Mouse (Mus musculus): ENCODE measurements around the gene Pnpla7. TPM values are rescaled to one million over a fixed set of nuclear protein-coding genes. Genes with fewer than 3 reads are reported as not detected.

The Pnpla7 gene
- total and polyA plus RNA-seq, 3 experiments, result 16.5 to 29.7 (median 22.4) TPM

DNA sequence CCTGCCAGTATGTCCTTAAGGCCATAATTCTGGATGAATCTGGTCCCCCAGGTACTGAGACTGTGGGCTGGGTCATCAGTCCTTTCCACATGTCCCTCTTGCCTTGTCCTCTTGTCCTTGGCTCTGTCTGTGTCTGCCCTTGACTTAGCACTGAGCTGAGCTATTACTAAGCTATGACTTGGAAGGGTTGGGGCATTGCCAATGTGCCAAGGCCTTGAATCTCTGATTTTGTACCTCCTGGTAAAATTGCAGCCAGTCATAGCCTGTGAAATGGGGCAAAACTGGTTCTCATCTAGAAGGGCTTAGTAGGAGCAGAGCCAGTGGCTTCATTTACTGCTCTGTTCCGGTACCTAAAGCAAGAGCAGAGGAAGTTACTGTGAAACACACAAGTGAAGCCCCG lies 20.6 kb downstream of the Pnpla7 start:
- no peaks in the 10 kb centered on the region for H3K27me3 ChIP-seq (ENCODE audit: control insufficient read depth, insufficient read depth, low read length)
- H3K36me3 ChIP-seq (ENCODE audit: control insufficient read depth, insufficient read depth, low read length), result no peaks in the 10 kb centered on the region
- H3K9ac ChIP-seq (ENCODE audit: low read depth, low read length), result no peak overlapping the region
- no peak for TF ChIP-seq EP300 (IDR thresholded peaks at IDR 0.05; ENCODE audit: insufficient read depth, low read depth, low read length)
- TF ChIP-seq POLR2A (IDR thresholded peaks at IDR 0.05; ENCODE audit: insufficient read depth, low read depth, low read length), result no peak
- no peak for TF ChIP-seq CTCF (IDR thresholded peaks at IDR 0.05)
- H3K4me3 ChIP-seq, result no peak overlapping the region
- H3K27ac ChIP-seq, result no peak overlapping the region
- no peaks in the 10 kb centered on the region for H3K4me1 ChIP-seq (ENCODE audit: control insufficient read depth, insufficient read depth, low read length)
- no peak for DNase-seq
- intact Hi-C loops (cut with DNase I), result no loop called here
- WGBS, result 95% methylated on average over 2 of the region's 2 CpGs
- H3K79me2 ChIP-seq (replicated peaks; ENCODE audit: control insufficient read depth, insufficient read depth, low read length), result no peaks in the 10 kb centered on the region

- 68% methylated on average over 3 of the region's 3 CpGs for WGBS
- Histone ChIP-seq H3K27ac (no peak overlapping the region), H3K79me2 (replicated peaks; ENCODE audit: control insufficient read depth, insufficient read depth, low read length) (no peaks in the 10 kb centered on the region), H3K9ac (ENCODE audit: low read depth, low read length) (no peak overlapping the region), H3K4me1 (ENCODE audit: control insufficient read depth, insufficient read depth, low read length) (no peaks in the 10 kb centered on the region), H3K4me3 (no peak overlapping the region), H3K27me3 (ENCODE audit: control insufficient read depth, insufficient read depth, low read length) (no peaks in the 10 kb centered on the region), H3K36me3 (ENCODE audit: control insufficient read depth, insufficient read depth, low read length) (no peaks in the 10 kb centered on the region)
- DNase-seq, result no peak
- TF ChIP-seq CTCF (IDR thresholded peaks at IDR 0.05), result peak; percentile 75
- no peak for TF ChIP-seq POLR2A (IDR thresholded peaks at IDR 0.05; ENCODE audit: insufficient read depth, low read depth, low read length)
- no peak for TF ChIP-seq EP300 (IDR thresholded peaks at IDR 0.05; ENCODE audit: insufficient read depth, low read depth, low read length)
- intact Hi-C loops (cut with DNase I), result no loop called here
Observed at GRCm38 (mm10) chr2:25000544-25001235, 24.9 kb downstream of the Pnpla7 start.

GRCm38 (mm10) chr2:25003946-25004786 lies 28.3 kb downstream of the Pnpla7 start:
- no peak overlapping the region for H3K27ac ChIP-seq
- intact Hi-C loops (cut with DNase I), result no loop called here
- no peaks in the 10 kb centered on the region for H3K79me2 ChIP-seq (replicated peaks; ENCODE audit: control insufficient read depth, insufficient read depth, low read length)
- WGBS, result 83% methylated on average over 9 of the region's 9 CpGs
- TF ChIP-seq POLR2A (IDR thresholded peaks at IDR 0.05; ENCODE audit: insufficient read depth, low read depth, low read length) (no peak), CTCF (IDR thresholded peaks at IDR 0.05) (no peak), EP300 (IDR thresholded peaks at IDR 0.05; ENCODE audit: insufficient read depth, low read depth, low read length) (no peak)
- no peaks in the 10 kb centered on the region for H3K4me1 ChIP-seq (ENCODE audit: control insufficient read depth, insufficient read depth, low read length)
- no peaks in the 10 kb centered on the region for H3K36me3 ChIP-seq (ENCODE audit: control insufficient read depth, insufficient read depth, low read length)
- H3K9ac ChIP-seq (ENCODE audit: low read depth, low read length), result no peak overlapping the region
- no peak for DNase-seq
- H3K4me3 ChIP-seq, result no peak overlapping the region
- H3K27me3 ChIP-seq (ENCODE audit: control insufficient read depth, insufficient read depth, low read length), result no peaks in the 10 kb centered on the region

- H3K27me3 ChIP-seq (ENCODE audit: control insufficient read depth, insufficient read depth, low read length), result no peaks in the 10 kb centered on the region
- H3K4me3 ChIP-seq, result no peak overlapping the region
- H3K4me1 ChIP-seq (ENCODE audit: control insufficient read depth, insufficient read depth, low read length), result no peaks in the 10 kb centered on the region
- no peak overlapping the region for H3K9ac ChIP-seq (ENCODE audit: low read depth, low read length)
- no peaks in the 10 kb centered on the region for H3K79me2 ChIP-seq (replicated peaks; ENCODE audit: control insufficient read depth, insufficient read depth, low read length)
- intact Hi-C loops (cut with DNase I), result no loop called here
- DNase-seq, result no peak
- H3K27ac ChIP-seq, result no peak overlapping the region
- 92% methylated on average over 1 of the region's 1 CpGs for WGBS
- H3K36me3 ChIP-seq (ENCODE audit: control insufficient read depth, insufficient read depth, low read length), result no peaks in the 10 kb centered on the region
- TF ChIP-seq CTCF (IDR thresholded peaks at IDR 0.05), result no peak
- TF ChIP-seq EP300 (IDR thresholded peaks at IDR 0.05; ENCODE audit: insufficient read depth, low read depth, low read length), result no peak
- no peak for TF ChIP-seq POLR2A (IDR thresholded peaks at IDR 0.05; ENCODE audit: insufficient read depth, low read depth, low read length)
Observed at GRCm38 (mm10) chr2:25006767-25007166, 30.9 kb downstream of the Pnpla7 start.

DNA sequence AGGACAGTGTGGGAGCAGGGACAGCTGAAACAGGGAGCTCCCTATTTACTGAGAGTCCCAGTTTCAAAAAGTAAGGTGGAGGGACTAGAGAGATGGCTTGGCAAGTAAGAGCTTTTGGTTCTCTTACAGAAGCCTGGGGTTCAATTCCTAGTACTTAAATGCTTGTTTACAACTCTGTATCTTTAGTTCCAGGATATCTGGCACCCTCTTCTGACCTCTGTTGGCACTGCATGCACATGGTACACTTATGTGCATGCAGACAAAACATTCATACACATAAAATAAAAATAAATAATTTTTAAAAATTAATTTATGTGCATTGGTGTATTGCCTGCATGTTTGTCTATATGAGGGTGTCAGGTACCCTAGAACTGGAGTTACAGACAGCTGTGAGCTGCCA lies 32.4 kb downstream of the Pnpla7 start:
- TF ChIP-seq EP300 (IDR thresholded peaks at IDR 0.05; ENCODE audit: insufficient read depth, low read depth, low read length), result no peak
- TF ChIP-seq CTCF (IDR thresholded peaks at IDR 0.05), result peak; percentile 39

GRCm38 (mm10) chr2:25022678-25023077 lies 46.8 kb downstream of the Pnpla7 start:
- 95% methylated on average over 1 of the region's 1 CpGs for WGBS
- H3K36me3 ChIP-seq (ENCODE audit: control insufficient read depth, insufficient read depth, low read length), result no peaks in the 10 kb centered on the region
- intact Hi-C loops (cut with DNase I), result no loop called here

More for the DNA sequence above, 32.4 kb downstream of the Pnpla7 start:
- intact Hi-C loops (cut with DNase I), result no loop called here
- Histone ChIP-seq H3K27ac (no peak overlapping the region), H3K36me3 (ENCODE audit: control insufficient read depth, insufficient read depth, low read length) (no peaks in the 10 kb centered on the region), H3K4me1 (ENCODE audit: control insufficient read depth, insufficient read depth, low read length) (no peaks in the 10 kb centered on the region), H3K27me3 (ENCODE audit: control insufficient read depth, insufficient read depth, low read length) (no peaks in the 10 kb centered on the region), H3K4me3 (no peak overlapping the region), H3K9ac (ENCODE audit: low read depth, low read length) (no peak overlapping the region), H3K79me2 (replicated peaks; ENCODE audit: control insufficient read depth, insufficient read depth, low read length) (no peaks in the 10 kb centered on the region)
- no peak for DNase-seq

More at GRCm38 (mm10) chr2:25022678-25023077, 46.8 kb downstream of the Pnpla7 start:
- TF ChIP-seq POLR2A (IDR thresholded peaks at IDR 0.05; ENCODE audit: insufficient read depth, low read depth, low read length) (no peak), EP300 (IDR thresholded peaks at IDR 0.05; ENCODE audit: insufficient read depth, low read depth, low read length) (no peak), CTCF (IDR thresholded peaks at IDR 0.05) (peak; percentile 29)
- Histone ChIP-seq H3K27me3 (ENCODE audit: control insufficient read depth, insufficient read depth, low read length) (no peaks in the 10 kb centered on the region), H3K9ac (ENCODE audit: low read depth, low read length) (no peak overlapping the region), H3K79me2 (replicated peaks; ENCODE audit: control insufficient read depth, insufficient read depth, low read length) (no peaks in the 10 kb centered on the region), H3K4me3 (no peak overlapping the region), H3K4me1 (ENCODE audit: control insufficient read depth, insufficient read depth, low read length) (no peaks in the 10 kb centered on the region), H3K27ac (no peak overlapping the region)
- DNase-seq, result no peak

All from heart, adult 2 months (tissue).